Mouse (Mus musculus) myocyte (in vitro differentiated cells): Measurements from ENCODE around the gene Kcnq1.

Experiments used
- E2F4 ChIP-seq: IDR thresholded peaks from one replicate; pipeline ENCODE4 v1.6.1; 2011; ENCODE audit warnings: mild to moderate bottlenecking, control low read depth, moderate library complexity; ENCODE audit not compliant: insufficient read depth
- MAX ChIP-seq: IDR thresholded peaks from one replicate; pipeline ENCODE4 v1.6.1; 2011; ENCODE audit warnings: low read depth, mild to moderate bottlenecking, control low read depth
- MYOD1 ChIP-seq, 3 experiments: IDR thresholded peaks; one replicate each; pipeline ENCODE4 v1.6.1; 2011; ENCODE audit warnings: control low read depth in 2 of 3, low read depth in 2 of 3, mild to moderate bottlenecking in 2 of 3, moderate library complexity in 1 of 3; ENCODE audit not compliant: insufficient read length in 2 of 3, control insufficient read depth in 1 of 3
- POLR2A ChIP-seq: IDR thresholded peaks from one replicate; pipeline ENCODE4 v1.6.1; 2011; ENCODE audit warnings: low read depth, mild to moderate bottlenecking, control low read depth, moderate library complexity; ENCODE audit not compliant: insufficient read length
- POLR2AphosphoS2 ChIP-seq: IDR thresholded peaks from one replicate; pipeline ENCODE4 v1.6.1; 2011; ENCODE audit warnings: low read depth, control low read depth; ENCODE audit not compliant: insufficient read length
- SRF ChIP-seq: IDR thresholded peaks from one replicate; pipeline ENCODE4 v1.6.1; 2011; ENCODE audit warnings: low read depth; ENCODE audit not compliant: control insufficient read depth, insufficient read length
- TCF3 ChIP-seq: IDR thresholded peaks from one replicate; pipeline ENCODE4 v1.6.1; 2011; ENCODE audit warnings: low read depth, control low read depth; ENCODE audit not compliant: insufficient read length
- USF1 ChIP-seq: IDR thresholded peaks from one replicate; pipeline ENCODE4 v1.6.1; 2011; ENCODE audit warnings: low read depth, mild to moderate bottlenecking, control low read depth, moderate library complexity

DNA sequence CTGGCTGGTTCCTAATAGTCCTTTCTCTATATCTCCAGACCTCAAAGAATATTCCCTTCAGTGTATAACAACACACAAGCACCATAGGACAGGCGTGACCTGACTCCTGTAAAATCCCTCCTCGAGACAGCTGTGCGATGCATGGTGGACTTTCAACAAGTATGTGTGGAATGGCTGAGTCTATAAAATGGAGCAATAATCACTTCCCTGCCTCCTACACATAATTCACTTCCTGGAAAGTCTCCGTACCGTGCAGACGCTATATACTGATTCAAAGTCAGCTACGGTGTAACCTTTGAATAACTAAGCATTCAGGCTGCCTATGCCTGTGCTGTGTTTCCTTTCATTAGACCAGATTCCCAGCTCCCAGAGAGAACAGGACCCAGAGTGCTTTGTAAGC is 182.0 kb downstream of the Kcnq1 start:
- TF ChIP-seq POLR2A = no peak
- no peak for TF ChIP-seq USF1
- no peak for TF ChIP-seq MYOD1 (IDR thresholded peaks at IDR 0.05; ENCODE audit: control insufficient read depth in 1 of 3, insufficient read length in 2 of 3, low read depth in 2 of 3)
- no peak for TF ChIP-seq TCF3
- no peak for TF ChIP-seq MAX
- no peak for TF ChIP-seq POLR2AphosphoS2
- no peak for TF ChIP-seq SRF
- TF ChIP-seq E2F4 = no peak
